Mouse (Mus musculus): Measurements from ENCODE around the gene Vrk1. TPM values are rescaled to one million over a fixed set of nuclear protein-coding genes. Genes with fewer than 3 reads are reported as not detected.

Gene Vrk1
- total RNA-seq, 1 experiment from 2014 or later = 21.5 TPM

DNA sequence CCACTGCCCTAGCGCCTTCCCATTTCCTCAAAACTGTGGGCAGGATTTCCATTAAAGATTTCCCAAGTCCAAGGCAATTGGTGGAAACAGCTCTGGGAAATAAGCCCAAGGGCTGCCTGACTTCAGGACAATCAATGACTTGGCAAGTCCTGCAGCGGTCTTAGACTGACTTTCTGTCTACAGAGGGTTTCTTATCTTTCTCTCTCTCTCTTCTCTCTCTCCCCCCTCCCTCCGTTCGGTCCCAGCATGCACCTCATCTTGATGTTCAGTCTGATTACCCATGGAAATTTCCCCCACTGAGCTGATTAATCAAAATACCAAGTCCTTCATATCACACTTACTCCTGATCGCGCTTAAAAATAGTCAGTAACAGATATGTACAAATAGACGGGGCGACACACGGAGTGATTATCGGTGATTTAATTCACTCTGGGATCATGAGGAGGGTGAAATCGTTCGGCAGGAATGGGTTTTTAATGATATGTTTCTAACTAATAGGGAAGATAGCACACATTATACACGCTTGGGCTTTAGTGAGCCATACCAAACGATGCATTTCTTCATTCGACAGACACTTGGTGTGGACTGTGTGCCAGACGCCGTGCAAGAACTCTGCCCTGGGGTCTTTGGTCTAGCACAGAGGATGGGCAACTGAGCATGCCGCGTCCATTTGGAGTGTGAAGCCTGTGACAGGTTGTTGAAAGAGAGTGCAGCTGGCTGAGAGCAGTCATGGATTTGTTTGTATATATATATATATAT lies 12.8 kb upstream of the Vrk1 start:
- DNase-seq = no peak

DNA sequence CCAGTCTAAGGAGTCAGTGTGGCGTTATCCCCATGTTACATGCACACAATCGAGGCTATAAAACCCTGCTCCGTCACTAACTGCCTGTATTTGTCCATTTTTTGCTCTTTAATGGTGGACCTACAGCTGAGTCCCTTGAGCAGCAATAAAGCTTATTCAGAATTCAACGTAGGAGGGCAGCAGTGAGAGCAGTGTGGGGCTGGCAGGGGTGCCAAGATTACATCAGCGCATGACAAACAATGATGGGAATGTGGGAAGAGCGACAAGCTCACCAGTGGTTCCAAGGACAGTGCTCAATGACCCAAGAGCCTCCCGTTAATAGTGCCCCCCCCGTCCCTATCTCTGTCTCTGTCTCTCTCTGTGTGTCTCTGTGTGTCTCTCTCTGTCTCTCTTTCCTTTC lies 8.3 kb upstream of the Vrk1 start:
- peak; percentile 68 for DNase-seq

DNA sequence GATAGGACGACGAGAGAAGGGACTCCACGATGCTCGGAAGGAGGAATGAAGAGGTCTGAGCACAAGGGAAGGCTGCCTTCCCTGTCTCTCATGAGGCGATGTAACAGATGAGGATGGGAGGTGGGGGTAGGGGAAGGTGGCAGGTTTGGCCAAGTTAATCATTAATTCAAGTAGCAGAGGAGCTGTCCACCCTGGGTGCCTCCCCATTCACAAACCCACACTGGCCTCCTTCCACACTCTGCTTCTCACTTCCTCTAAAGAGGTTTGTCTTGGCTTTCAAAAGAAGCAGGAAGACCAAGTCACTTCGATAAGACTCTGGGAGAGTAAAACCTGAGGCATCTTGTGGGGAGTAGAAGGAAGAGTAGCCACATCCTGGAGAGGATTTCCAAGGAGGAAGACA lies 5.3 kb upstream of the Vrk1 start:
- DNase-seq = no peak

DNA sequence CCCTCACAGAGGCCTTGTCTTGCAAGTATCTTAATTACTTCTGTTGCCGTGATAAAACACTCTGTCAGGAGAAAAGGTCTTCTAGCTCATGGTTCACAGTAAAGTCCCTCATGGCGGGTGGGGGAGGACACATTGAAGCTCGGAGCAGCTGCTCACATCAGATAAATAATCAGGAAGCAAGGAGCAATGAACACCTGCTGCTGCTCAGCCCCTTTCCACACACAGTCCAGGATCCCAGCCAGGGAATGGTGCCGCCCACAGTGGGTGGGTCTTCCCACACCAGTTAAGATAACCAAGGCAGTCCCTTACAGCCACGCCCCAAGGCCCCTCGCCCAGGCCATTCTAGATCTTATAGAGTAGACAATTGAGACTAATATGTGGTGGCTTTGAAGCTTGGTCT lies 3.8 kb upstream of the Vrk1 start:
- no peak for DNase-seq

DNA sequence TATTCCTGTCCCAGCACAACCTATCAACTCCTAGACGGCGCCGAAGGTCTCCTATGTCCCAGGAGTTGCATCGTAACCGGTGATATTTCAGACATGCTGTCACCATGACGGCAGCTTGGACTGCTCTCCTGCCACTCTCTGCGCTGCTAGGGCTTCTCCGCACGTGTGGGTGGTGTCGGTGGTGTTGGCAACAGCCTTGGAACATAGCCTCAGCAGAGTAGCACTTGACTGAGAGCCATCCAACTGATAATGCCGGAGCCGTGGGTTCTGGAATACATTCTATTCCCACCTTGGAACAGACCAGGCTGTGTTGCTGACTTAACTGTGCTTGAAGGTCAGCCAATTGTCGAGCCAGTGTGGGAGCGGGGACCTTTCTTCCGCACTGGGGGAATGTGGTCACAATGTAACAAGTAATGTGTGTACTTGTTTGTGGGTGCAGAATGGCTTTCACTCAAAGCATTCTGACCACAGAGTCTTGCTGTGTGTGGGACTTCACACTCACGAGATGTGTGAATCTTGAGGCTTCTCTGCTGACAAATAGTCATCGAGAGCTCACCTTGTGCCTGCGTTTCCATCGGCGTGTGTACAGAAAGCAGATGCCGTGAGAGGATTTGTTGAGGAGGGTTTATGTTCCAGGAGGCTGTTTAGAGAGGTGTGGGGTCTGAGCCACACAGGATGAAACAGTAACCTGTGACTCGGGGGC lies 1.5 kb upstream of the Vrk1 start:
- DNase-seq = peak; percentile 77

DNA sequence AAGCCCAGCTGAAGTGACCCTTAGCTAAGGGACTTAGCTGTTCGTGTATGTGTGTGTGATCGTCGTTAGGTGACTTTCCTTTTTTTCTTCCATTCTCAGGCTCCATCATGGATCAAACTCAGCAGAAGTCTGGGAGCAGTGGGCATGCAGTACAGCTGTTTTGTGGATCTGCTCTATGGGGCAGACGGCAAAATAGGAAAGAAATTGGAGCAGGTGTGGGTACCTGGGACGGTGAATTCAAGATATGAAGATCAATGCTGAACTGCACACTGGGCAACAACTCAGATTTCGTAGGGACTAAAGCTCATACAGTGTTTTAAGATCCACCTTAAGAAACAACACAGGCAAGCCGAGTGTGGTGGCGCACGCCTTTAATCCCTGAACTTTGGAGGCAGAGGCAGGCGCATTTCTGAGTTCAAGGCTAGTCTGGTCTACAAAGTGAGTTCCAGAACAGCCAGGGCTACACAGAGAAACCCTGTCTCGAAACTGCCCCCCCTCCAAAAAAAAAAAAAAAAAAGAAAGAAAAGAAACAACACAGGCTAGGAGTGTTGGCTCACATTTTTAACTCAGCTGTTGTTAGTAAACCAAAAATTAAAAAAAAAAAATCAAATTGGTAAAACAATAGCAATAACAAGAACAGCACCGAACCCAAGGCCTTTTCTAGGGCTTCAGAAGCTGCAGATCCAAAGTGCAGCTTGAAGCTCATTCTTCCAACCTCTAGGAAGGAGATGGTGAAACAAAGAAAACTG lies 732 bp upstream of the Vrk1 start:
- DNase-seq = no peak

DNA sequence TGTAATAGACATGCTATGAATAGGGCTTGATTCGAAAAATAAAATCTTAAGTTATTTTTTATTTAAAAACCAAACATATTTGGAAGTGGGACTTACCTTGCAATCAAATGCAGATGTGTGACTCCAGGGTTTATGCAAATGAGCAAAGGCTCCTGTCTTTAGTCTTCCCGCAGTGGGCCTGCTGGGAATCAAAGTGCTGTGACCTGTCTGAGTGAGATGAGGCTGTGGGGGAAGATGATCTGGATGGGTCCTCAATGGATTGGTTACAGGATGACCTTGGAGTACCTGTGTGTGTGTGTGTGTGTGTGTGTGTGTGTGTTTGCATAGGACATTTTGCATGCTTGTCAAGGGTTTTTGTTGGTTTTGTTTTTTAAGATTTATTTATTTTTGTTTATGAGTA lies 2.1 kb downstream of the Vrk1 start:
- no peak for DNase-seq

DNA sequence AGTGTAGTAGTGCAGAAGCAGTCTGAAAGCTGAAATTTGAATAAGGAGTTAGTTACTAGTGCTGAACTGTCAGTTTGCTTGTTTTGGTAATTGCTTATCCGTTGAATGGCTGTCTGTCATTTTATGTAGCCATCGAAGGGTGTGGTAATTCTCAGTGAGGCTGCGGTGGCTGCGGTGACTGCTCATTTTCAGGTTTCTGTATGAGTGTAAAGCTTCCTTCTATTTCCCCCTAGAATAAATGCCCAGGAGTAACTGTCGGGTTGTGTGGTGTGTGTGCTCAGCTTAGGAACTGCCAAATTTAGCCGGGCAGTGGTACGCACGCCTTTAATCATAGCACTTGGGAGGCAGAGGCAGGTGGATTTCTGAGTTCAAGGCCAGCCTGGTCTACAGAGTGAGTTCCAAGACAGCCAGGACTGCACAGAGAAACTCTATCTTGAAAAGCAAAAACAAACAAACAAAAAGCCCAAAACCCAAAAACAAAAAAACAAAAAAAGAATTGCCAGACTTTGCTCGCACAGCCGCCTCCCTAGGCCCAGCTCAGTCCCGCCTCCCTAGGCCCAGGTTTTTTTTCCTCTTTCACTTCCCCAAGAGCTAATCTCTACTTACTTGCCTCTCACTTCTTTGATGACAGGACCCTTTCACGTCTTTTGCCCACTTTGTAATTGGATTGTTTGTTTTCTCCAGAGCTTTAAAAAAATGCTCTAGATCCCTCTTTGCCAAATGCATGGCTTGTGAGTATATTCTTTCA lies 6.4 kb downstream of the Vrk1 start:
- no peak for DNase-seq

DNA sequence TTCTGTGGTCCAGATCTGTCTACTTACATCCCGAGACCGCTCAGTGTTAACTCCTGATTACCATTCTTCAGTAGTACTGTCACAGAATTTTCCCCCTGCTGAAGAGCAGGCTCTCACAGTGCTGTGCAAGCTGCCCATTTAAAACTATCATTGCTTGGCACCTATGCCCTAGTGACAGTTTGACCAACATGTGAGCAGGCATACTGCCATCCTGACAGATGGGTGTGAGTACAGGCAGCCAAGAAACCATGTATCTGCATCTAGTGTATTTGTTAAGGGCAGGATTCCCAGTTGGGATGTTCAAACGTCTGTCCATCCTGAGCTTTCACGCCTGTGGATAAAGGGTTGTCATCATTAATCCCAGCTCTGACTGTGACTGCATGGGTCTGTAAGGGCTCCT lies 10.0 kb downstream of the Vrk1 start:
- no peak for DNase-seq

DNA sequence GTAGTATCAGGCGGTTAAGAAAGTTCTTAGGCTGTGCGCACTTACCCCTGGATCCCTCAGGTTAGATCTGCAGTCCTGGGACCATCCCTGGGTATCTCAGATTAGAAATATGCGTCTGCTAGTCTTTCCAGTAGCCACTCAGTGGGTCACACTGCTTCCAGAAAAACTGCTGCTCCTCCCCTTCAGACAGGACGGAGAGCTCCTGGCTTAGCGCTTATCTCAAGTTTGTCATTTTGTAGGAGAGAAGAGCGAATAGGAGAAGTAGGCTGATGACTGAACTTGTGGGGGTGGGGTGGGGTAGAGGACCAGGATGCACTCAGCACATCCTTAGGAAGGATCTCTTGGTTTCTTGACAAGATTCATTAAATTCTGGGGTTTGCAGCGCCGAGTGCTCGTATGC lies 13.6 kb downstream of the Vrk1 start:
- no peak for DNase-seq

DNA sequence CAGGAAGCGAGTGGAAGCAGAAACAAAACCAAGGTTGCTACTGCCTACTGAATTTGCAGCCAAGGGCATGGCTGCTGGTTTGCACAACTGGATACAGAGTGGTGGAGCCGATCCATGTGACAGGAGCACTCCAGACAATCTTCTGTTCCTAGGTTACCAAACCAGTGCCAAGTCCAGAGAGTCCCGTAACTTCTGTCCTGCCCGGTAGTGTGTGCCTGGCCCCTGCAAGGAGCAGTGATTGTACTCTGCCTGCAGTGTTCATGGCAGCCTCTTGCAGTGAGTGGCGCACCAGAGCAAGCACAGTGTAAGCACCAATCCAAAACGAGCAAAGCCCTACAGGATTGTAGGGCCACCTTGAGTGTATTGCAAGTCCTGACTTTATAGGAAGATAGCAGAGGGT lies 15.4 kb downstream of the Vrk1 start:
- DNase-seq = peak; percentile 77

DNA sequence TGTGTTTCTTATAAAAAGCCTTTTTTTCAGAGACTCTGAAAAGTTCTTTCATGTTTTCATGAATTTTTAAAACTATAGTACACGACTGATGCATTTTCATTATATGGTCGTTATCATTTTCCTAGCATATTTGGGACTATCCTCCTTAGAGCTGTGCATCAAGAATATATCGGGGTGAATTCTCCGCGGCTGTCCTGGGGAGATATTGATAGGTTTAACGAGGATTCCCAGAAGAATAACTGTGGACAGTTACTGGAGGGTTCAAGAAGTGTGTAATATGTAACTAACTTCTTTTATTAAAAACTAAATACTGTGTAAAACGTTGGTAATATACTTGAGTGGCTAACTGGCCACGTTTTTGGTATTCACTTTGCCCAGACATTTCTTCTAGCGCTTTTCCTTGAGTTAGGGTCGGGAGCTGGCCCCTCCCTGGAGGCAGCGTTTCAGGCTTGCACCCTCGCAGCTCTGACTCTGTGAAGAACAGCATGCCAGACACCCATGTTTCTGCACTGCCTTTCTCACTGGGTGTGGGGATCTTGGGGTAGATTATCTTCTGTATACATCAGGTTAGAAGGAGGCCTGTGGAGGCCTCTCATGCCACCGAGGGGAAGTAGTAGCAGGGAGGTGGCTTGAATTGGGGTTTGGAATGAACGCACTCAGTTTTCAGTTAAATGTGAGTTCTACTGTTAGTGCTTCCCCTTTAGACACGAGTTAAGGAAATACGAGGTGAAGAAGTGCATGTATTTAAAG lies 16.5 kb downstream of the Vrk1 start:
- no peak for DNase-seq

DNA sequence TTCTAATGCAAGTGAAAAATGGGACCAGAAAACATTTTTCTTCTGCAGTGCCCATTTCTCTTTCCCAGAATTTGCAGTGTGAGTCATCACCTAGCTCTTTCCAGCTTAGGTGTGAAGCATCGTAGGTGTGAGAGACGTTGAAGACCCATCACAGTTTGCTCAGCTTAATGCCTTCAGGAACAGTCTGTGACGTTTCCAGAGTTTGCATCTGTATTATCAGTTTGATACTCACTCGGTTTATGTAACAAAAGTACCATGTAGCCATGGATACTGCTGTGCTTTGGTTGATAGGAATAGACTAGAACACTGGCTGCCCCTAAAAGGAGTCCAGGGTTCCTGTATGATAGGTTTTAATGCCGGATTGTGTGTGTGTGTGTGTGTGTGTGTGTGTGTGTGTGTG lies 17.3 kb downstream of the Vrk1 start:
- DNase-seq = no peak

DNA sequence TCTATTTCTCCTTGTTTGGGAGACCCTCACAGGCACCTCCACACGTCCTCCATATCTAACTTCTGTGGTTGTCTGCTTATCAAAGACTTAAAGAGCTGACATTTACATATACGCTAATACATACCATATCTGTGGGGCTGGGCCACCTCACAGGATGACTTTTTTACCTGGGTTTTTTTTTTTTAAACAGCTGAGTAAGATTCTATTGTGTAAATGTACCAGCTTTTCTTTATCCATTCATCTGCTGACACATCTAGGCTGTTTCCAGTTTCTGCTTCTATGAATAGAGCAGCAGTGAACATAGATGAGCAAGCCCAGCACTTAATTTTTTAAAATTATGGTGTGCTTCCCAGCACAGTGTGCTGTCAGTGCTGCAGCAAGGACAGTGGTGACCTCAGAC lies 19.6 kb downstream of the Vrk1 start:
- no peak for DNase-seq

DNA sequence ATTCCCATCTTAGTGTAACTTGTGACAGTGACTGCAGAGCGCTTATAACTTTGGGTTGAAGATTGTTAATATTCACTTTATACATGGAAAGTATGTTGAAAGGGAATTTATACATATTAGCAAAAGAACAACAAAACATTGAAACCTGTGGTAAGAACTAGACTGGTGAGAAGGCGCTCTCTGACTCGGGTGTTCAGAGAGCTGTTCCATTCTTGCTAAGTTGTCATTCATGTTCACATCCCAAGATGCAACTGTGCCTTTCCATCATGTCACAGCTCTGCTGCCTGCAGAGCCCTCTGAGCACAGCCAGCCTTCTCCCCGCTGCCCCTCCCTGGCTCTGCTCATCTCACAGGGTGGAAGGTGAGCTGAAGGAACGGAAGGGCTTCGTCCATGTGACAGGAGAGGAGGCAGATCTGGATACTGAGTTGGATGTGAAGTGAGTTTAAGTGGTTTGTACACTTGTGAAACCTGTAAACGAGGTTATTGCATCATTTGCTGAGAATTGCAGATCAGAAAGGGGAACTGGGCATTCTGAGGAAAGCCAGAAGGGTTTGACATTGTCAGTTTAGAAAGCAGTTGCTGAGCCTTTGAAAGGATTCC lies 20.2 kb downstream of the Vrk1 start:
- no peak for DNase-seq

DNA sequence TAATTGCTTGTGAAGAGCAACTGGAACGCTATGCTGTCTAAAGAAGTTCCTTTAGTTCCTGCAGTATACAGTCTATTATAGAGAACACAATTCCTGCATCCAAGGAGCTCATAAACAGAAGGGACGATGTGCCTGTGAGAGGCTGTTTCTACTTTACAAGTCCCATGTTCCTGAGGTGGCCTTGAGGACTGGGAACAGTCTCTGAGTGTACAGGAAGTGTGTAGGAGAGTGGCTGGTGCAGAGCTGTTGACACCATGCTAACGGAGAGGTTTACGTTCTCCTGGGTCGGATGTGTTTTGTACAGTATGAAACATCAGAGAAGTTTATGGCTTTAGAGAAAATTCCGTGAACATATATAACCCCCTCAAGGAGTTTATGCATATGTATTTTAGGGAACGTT lies 20.8 kb downstream of the Vrk1 start:
- DNase-seq = no peak

DNA sequence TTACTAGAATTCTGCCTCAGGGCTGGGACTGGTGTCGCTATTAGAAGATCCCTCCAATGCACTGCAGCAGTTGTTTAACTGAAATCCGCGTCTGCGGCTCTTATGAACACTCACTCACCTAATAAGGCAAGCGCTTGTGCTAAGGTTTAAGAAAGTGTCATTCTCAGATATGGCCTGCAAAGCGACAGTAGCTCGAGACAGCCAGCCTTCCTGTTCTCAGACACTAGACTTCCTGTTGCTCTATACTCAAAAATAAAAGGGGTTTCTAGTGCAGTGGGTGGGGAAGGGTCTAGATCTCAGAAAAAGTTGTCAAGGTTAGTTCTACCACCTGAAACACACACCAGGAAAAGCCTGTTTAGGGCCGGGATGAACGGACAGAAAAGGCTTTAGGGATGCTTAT lies 21.9 kb downstream of the Vrk1 start:
- DNase-seq = no peak

DNA sequence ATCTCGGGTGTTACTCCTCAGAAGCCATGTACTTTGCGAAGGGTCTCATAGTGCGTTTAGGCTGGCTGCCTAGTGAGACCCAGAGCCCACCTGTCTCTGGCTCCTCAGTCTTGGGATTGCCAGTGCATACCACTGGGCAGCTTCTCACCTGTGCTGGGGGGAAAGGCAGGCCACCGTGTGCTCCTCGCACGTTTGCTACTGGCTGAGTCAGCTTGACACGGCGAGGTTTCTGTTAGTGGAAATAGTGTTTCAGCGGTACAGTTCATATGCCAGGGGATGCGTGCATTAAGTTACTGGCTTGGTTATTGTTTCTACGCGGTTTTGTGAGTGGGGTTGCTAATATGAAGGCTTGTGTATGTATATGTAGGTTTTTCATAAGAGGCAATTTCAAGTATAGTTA lies 22.3 kb downstream of the Vrk1 start:
- DNase-seq = no peak

DNA sequence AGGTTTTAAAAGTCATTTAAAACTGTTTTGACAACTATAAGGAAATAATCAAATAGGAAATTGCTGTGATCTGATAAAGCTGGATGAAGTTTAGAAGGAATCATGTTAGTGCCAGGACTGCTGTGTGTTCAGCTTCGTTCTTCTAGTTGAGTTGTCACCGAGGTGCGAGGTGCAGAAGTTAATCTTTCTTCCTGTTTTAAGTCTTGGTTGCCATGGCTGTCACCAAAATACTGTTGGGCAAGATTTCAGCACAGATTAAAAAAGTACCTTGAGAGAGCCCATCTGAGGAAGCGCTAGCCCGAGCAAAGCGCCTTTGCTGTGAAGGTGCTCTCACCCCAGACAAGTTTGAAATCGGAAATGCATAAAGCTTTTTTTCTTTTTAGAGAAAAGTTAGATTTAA lies 24.2 kb downstream of the Vrk1 start:
- no peak for DNase-seq

DNA sequence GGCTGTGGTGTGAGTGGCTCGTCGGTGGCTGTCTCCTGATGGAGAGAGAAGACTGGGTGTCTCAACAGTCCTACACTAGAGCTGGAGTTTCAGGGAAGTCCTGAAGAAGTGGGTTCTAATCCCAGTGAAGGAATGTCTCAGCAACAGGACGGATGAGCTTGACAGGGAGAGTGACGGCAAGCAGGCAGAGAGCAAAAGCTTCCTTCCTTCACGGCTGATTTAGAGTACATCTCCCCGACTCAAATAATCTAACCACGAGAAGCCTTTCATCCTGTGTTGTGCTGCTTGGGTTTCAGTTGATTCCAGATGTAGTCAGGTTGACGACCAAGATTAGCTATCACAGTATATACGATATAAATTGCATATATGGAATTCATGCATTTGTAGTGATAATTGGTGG lies 24.7 kb downstream of the Vrk1 start:
- DNase-seq = no peak

DNA sequence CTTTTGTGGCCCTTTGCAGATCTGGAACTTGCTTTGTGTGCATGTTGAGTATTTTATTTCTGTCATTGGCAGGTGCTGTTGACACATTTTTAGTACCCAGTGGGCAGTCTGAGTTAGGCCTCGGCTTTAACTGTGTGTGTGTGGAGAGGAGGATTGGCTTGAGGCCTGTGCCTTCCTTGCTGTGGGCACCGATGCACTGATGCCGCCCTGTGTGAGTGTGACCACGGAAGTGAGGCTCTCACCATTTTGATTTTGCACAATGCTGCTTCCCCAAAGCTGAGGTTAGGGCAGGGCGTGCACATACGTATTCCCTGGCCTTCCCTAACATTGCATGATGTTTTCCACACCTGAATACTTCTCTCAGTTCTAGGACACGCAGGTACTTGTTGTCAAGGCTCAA lies 30.2 kb downstream of the Vrk1 start:
- DNase-seq = no peak
